Mouse (Mus musculus) spleen, adult 2 months (tissue): ENCODE results near the gene Zfp839. TPM values are rescaled to one million over a fixed set of nuclear protein-coding genes. Genes with fewer than 3 reads are reported as not detected.

Source experiments
- DNase-seq, 2 experiments: peaks; one replicate each; pipeline versions ENCODE4 v3.0.0 to v3.0.0-alpha.2; 2012 to 2021; ENCODE audit warnings: low spot score in 2 of 2, low read depth in 1 of 2
- H3K27ac ChIP-seq: fragments of 200-500 bp; 2 replicates; pipeline ENCODE4 v1.5.1; 2012; ENCODE audit warnings: low read length, inconsistent platforms; ENCODE audit not compliant: insufficient read depth
- H3K27me3 ChIP-seq: fragments of 200-500 bp; 2 replicates; pipeline ENCODE4 v1.6.1; 2012; ENCODE audit warnings: mild to moderate bottlenecking, moderate library complexity, low read length, inconsistent platforms; ENCODE audit not compliant: control insufficient read depth, insufficient read depth
- H3K36me3 ChIP-seq: fragments of 200-500 bp; 2 replicates; pipeline ENCODE4 v1.6.1; 2012; ENCODE audit warnings: mild to moderate bottlenecking, low read length, inconsistent platforms; ENCODE audit not compliant: control insufficient read depth, insufficient read depth
- H3K4me1 ChIP-seq: fragments of 200-500 bp; 2 replicates; pipeline ENCODE4 v1.6.1; 2011; ENCODE audit warnings: inconsistent platforms; ENCODE audit not compliant: control insufficient read depth, insufficient read depth, insufficient read length
- H3K4me3 ChIP-seq: fragments of 200-500 bp; 2 replicates; pipeline ENCODE4 v1.5.1; 2011; ENCODE audit warnings: mild to moderate bottlenecking, inconsistent platforms; ENCODE audit not compliant: insufficient read depth, insufficient read length; ENCODE audit errors: extremely low read depth
- CTCF ChIP-seq: fragments of 200-500 bp; IDR thresholded peaks from 2 replicates; pipeline ENCODE4 v1.5.1; 2011; ENCODE audit warnings: mild to moderate bottlenecking, inconsistent platforms; ENCODE audit not compliant: insufficient read depth, insufficient read length, insufficient replicate concordance; ENCODE audit errors: extremely low read depth
- POLR2A ChIP-seq: fragments of 200-500 bp; IDR thresholded peaks from 2 replicates; pipeline ENCODE4 v1.6.1; 2011; ENCODE audit warnings: low read depth, low read length, inconsistent platforms
- WGBS: fragments of 180-500 bp; shearing (Covaris S2); methylation state at CpG from one replicate; pipeline ENCODE4 v1.1.7; 2018; 5-methylcytosine and 5-hydroxymethylcytosine counted together
- polyA plus RNA-seq: library from polyadenylated mRNA; depleted of rRNA; stranded (reverse); fragments of >200 nt; gene quantifications from 2 replicates; pipeline ENCODE4 v1.2.3, GENCODE M21; 2012

Zfp839 gene
- polyA plus RNA-seq, 1 experiment = 5.7 TPM

- 89% methylated on average over 7 of the region's 7 CpGs for WGBS
- Histone ChIP-seq H3K4me1 (no peaks in the 10 kb centered on the region), H3K36me3 (peaks cover 9% of the 10 kb centered on the region), H3K27ac (no peak overlapping the region), H3K4me3 (no peak overlapping the region), H3K27me3 (no peaks in the 10 kb centered on the region)
- DNase-seq = no peak
- no peak for TF ChIP-seq CTCF
- no peak for TF ChIP-seq POLR2A
Observed at GRCm38 (mm10) chr12:110882291-110882690, 32.2 kb downstream of the Zfp839 start.

- Histone ChIP-seq H3K4me1 (peaks cover 6% of the 10 kb centered on the region; the same call in 1 of the 2 replicates), H3K4me3 (no peak overlapping the region), H3K36me3 (no peaks in the 10 kb centered on the region; the same call in 1 of the 2 replicates), H3K27me3 (no peaks in the 10 kb centered on the region), H3K27ac (no peak overlapping the region)
- 91% methylated on average over 2 of the region's 2 CpGs for WGBS
- TF ChIP-seq POLR2A = no peak
- no peak for TF ChIP-seq CTCF
- no peak for DNase-seq
Observed at GRCm38 (mm10) chr12:110885251-110885650, 35.2 kb downstream of the Zfp839 start.

- WGBS = 27% methylated on average over 12 of the region's 12 CpGs
- Histone ChIP-seq H3K4me1 (peaks cover 6% of the 10 kb centered on the region; the same call in 1 of the 2 replicates), H3K27ac (no peak overlapping the region), H3K27me3 (no peaks in the 10 kb centered on the region), H3K36me3 (no peaks in the 10 kb centered on the region; the same call in 1 of the 2 replicates), H3K4me3 (peak overlapping the region; percentile 88)
- no peak for DNase-seq
- no peak for TF ChIP-seq CTCF
- TF ChIP-seq POLR2A = no peak
Observed at GRCm38 (mm10) chr12:110888106-110888505, 38.1 kb downstream of the Zfp839 start.

GRCm38 (mm10) chr12:110888606-110889005, 38.6 kb downstream of the Zfp839 start:
- Histone ChIP-seq H3K4me1 (peaks cover 6% of the 10 kb centered on the region; the same call in 1 of the 2 replicates), H3K36me3 (no peaks in the 10 kb centered on the region), H3K27ac (no peak overlapping the region; the same call in 1 of the 2 replicates), H3K27me3 (no peaks in the 10 kb centered on the region), H3K4me3 (peak overlapping the region; percentile 88)
- WGBS = 0% methylated on average over 25 of the region's 25 CpGs
- TF ChIP-seq POLR2A = no peak
- TF ChIP-seq CTCF = no peak
- DNase-seq = no peak

GRCm38 (mm10) chr12:110889036-110890020, 39.3 kb downstream of the Zfp839 start, which contains the start of the genes Cinp and Tecpr2:
Cinp (minus strand) TSS chr12:110889145.
Tecpr2 (plus strand) TSS chr12:110889264.
- Histone ChIP-seq H3K27me3 (no peaks in the 10 kb centered on the region), H3K4me1 (peaks cover 6% of the 10 kb centered on the region; the same call in 1 of the 2 replicates), H3K27ac (peak within 1 kb of the TSS; percentile 45), H3K4me3 (peak within 1 kb of the TSS; percentile 88), H3K36me3 (no peaks in the 10 kb centered on the region)
- TF ChIP-seq POLR2A (no peak; the same call in none of the 2 replicates), CTCF (no peak)
- WGBS = 1% methylated on average over 72 of the region's 74 CpGs
- peak; percentile 96 to 98 for DNase-seq

- Histone ChIP-seq H3K4me1 (peaks cover 6% of the 10 kb centered on the region; the same call in 1 of the 2 replicates), H3K36me3 (no peaks in the 10 kb centered on the region), H3K4me3 (no peak overlapping the region), H3K27me3 (no peaks in the 10 kb centered on the region), H3K27ac (no peak overlapping the region)
- no peak for DNase-seq
- 88% methylated on average over 1 of the region's 1 CpGs for WGBS
- TF ChIP-seq POLR2A (no peak), CTCF (no peak)
Observed at GRCm38 (mm10) chr12:110891887-110892286, 41.8 kb downstream of the Zfp839 start.

- 78% methylated on average over 4 of the region's 4 CpGs for WGBS
- Histone ChIP-seq H3K36me3 (no peaks in the 10 kb centered on the region), H3K4me1 (no peaks in the 10 kb centered on the region), H3K27ac (no peak overlapping the region), H3K27me3 (no peaks in the 10 kb centered on the region), H3K4me3 (no peak overlapping the region)
- no peak for TF ChIP-seq POLR2A
- no peak for TF ChIP-seq CTCF
- DNase-seq = no peak
Observed at GRCm38 (mm10) chr12:110902106-110902505, 52.1 kb downstream of the Zfp839 start.
